Mouse (Mus musculus) embryonic facial prominence, embryonic 15.5 days (tissue): Measurements from ENCODE around the gene Arl14. TPM values are rescaled to one million over a fixed set of nuclear protein-coding genes. Genes with fewer than 3 reads are reported as not detected.
"Not testable (repeated sequence)": the region's sequence is repeated elsewhere in the genome, so short reads cannot be mapped to it uniquely, and the experiment has no call there.

Experiments
- ATAC-seq: fragments of 200-750 bp; cut with Nextera tagmentation; 2 replicates; pipeline ENCODE4 v1.8.0; 2017; ENCODE audit warnings: low read depth, moderate TSS enrichment; ENCODE audit not compliant: insufficient number of reproducible peaks, low FRiP score, low TSS enrichment
- H3K27ac ChIP-seq: fragments of 300-500 bp; sonication (generic); replicated peaks from 2 replicates; pipeline ENCODE4 v1.5.1; 2015; ENCODE audit warnings: mild to moderate bottlenecking, inconsistent platforms
- H3K27me3 ChIP-seq: fragments of 300-500 bp; sonication (generic); 2 replicates; pipeline ENCODE4 v1.6.1; 2015; ENCODE audit warnings: inconsistent platforms
- H3K36me3 ChIP-seq: fragments of 300-500 bp; sonication (generic); 2 replicates; pipeline ENCODE4 v1.6.1; 2015; ENCODE audit warnings: mild to moderate bottlenecking, inconsistent platforms
- H3K4me1 ChIP-seq: fragments of 300-500 bp; sonication (generic); 2 replicates; pipeline ENCODE4 v1.6.1; 2015; ENCODE audit warnings: inconsistent platforms
- H3K4me2 ChIP-seq: fragments of 300-500 bp; sonication (generic); replicated peaks from 2 replicates; pipeline ENCODE4 v1.6.1; 2015; ENCODE audit warnings: mild to moderate bottlenecking, inconsistent platforms
- H3K4me3 ChIP-seq: fragments of 300-500 bp; sonication (generic); replicated peaks from 2 replicates; pipeline ENCODE4 v1.5.1; 2015; ENCODE audit warnings: mild to moderate bottlenecking, inconsistent platforms
- H3K9ac ChIP-seq: fragments of 300-500 bp; sonication (generic); 2 replicates; pipeline ENCODE4 v1.6.1; 2015; ENCODE audit warnings: inconsistent platforms
- H3K9me3 ChIP-seq: fragments of 300-500 bp; sonication (generic); replicated peaks from 2 replicates; pipeline ENCODE4 v1.6.1; 2016; ENCODE audit warnings: inconsistent platforms
- WGBS: fragments of 180-500 bp; shearing (Covaris S2); methylation state at CpG from one replicate; pipeline ENCODE4 v1.1.7; 2015; 5-methylcytosine and 5-hydroxymethylcytosine counted together
- polyA plus RNA-seq: library from polyadenylated mRNA; unstranded; fragments of >200 nt; fragmentation: Nextera tagmentation; extraction: Ambion mirVana; gene quantifications from 2 replicates; pipeline ENCODE4 v1.2.1, GENCODE M21; 2015

Arl14 gene
- polyA plus RNA-seq, 1 experiment from 2014 or later, result 0.13 TPM

GRCm38 (mm10) chr3:69238141-69238851 is 16.1 kb downstream of the Arl14 start:
- ATAC-seq, result no peak
- no peak overlapping the region for H3K4me2 ChIP-seq

GRCm38 (mm10) chr3:69239246-69239645 is 17.0 kb downstream of the Arl14 start:
- 69% methylated on average over 5 of the region's 5 CpGs for WGBS
- no peak for ATAC-seq
- H3K9me3 ChIP-seq, result no peaks in the 10 kb centered on the region

More at GRCm38 (mm10) chr3:69238141-69238851, 16.1 kb downstream of the Arl14 start:
- 0 out of 2 replicates have a peak, but pooled peaks cover 2% of the 10 kb centered on the region for H3K27me3 ChIP-seq
- H3K4me1 ChIP-seq, result no peaks in the 10 kb centered on the region
- H3K27ac ChIP-seq, result no peak overlapping the region
- H3K9ac ChIP-seq, result no peak overlapping the region
- no peaks in the 10 kb centered on the region for H3K36me3 ChIP-seq
- H3K9me3 ChIP-seq, result no peaks in the 10 kb centered on the region
- no peak overlapping the region for H3K4me3 ChIP-seq
- 35% methylated on average over 12 of the region's 12 CpGs for WGBS

GRCm38 (mm10) chr3:69241020-69241419 is 18.8 kb downstream of the Arl14 start:
- H3K4me2 ChIP-seq, result no peak overlapping the region
- 79% methylated on average over 1 of the region's 1 CpGs for WGBS
- no peaks in the 10 kb centered on the region for H3K36me3 ChIP-seq
- no peaks in the 10 kb centered on the region; the same call in 1 of the 2 replicates for H3K4me1 ChIP-seq
- no peak overlapping the region for H3K4me3 ChIP-seq
- no peak overlapping the region for H3K9ac ChIP-seq
- no peak overlapping the region for H3K27ac ChIP-seq
- no peaks in the 10 kb centered on the region for H3K9me3 ChIP-seq
- ATAC-seq, result no peak
- 0 out of 2 replicates have a peak, but pooled peaks cover 2% of the 10 kb centered on the region for H3K27me3 ChIP-seq

More at GRCm38 (mm10) chr3:69239246-69239645, 17.0 kb downstream of the Arl14 start:
- H3K4me3 ChIP-seq, result no peak overlapping the region
- no peak overlapping the region for H3K9ac ChIP-seq
- H3K4me2 ChIP-seq, result no peak overlapping the region
- no peaks in the 10 kb centered on the region for H3K36me3 ChIP-seq
- no peak overlapping the region for H3K27ac ChIP-seq
- no peaks in the 10 kb centered on the region; the same call in 1 of the 2 replicates for H3K4me1 ChIP-seq
- H3K27me3 ChIP-seq, result 0 out of 2 replicates have a peak, but pooled peaks cover 2% of the 10 kb centered on the region

GRCm38 (mm10) chr3:69253096-69253866 is 31.1 kb downstream of the Arl14 start:
- ATAC-seq, result no peak

GRCm38 (mm10) chr3:69254676-69255075 is 32.5 kb downstream of the Arl14 start:
- WGBS, result 72% methylated on average over 7 of the region's 7 CpGs
- no peak for ATAC-seq
- H3K9me3 ChIP-seq, result no peaks in the 10 kb centered on the region

More at GRCm38 (mm10) chr3:69253096-69253866, 31.1 kb downstream of the Arl14 start:
- no peak overlapping the region for H3K27ac ChIP-seq
- H3K27me3 ChIP-seq, result no peaks in the 10 kb centered on the region
- H3K9me3 ChIP-seq, result no peaks in the 10 kb centered on the region
- H3K4me2 ChIP-seq, result no peak overlapping the region
- WGBS, result 85% methylated on average over 17 of the region's 17 CpGs
- no peaks in the 10 kb centered on the region for H3K4me1 ChIP-seq
- no peaks in the 10 kb centered on the region for H3K36me3 ChIP-seq
- H3K4me3 ChIP-seq, result no peak overlapping the region
- no peak overlapping the region for H3K9ac ChIP-seq

GRCm38 (mm10) chr3:69257049-69257699 is 35.0 kb downstream of the Arl14 start:
- H3K4me1 ChIP-seq, result no peaks in the 10 kb centered on the region
- no peaks in the 10 kb centered on the region for H3K27me3 ChIP-seq
- H3K36me3 ChIP-seq, result no peaks in the 10 kb centered on the region
- ATAC-seq, result no peak
- no peaks in the 10 kb centered on the region for H3K9me3 ChIP-seq
- no peak overlapping the region for H3K4me3 ChIP-seq
- 2% methylated on average over 2 of the region's 2 CpGs for WGBS
- no peak overlapping the region for H3K9ac ChIP-seq
- H3K27ac ChIP-seq, result no peak overlapping the region
- H3K4me2 ChIP-seq, result no peak overlapping the region

More at GRCm38 (mm10) chr3:69254676-69255075, 32.5 kb downstream of the Arl14 start:
- no peaks in the 10 kb centered on the region for H3K4me1 ChIP-seq
- H3K4me2 ChIP-seq, result no peak overlapping the region
- H3K27ac ChIP-seq, result no peak overlapping the region
- no peak overlapping the region for H3K9ac ChIP-seq
- no peak overlapping the region for H3K4me3 ChIP-seq
- no peaks in the 10 kb centered on the region for H3K36me3 ChIP-seq
- no peaks in the 10 kb centered on the region for H3K27me3 ChIP-seq

GRCm38 (mm10) chr3:69263010-69263643 is 40.9 kb downstream of the Arl14 start:
- no peak for ATAC-seq
- Histone ChIP-seq H3K4me1 (no peaks in the 10 kb centered on the region), H3K27ac (no peak overlapping the region), H3K4me2 (no peak overlapping the region), H3K4me3 (no peak overlapping the region), H3K27me3 (no peaks in the 10 kb centered on the region), H3K36me3 (no peaks in the 10 kb centered on the region), H3K9me3 (no peaks in the 10 kb centered on the region), H3K9ac (no peak overlapping the region)
- 78% methylated on average over 7 of the region's 7 CpGs for WGBS

- not testable (repeated sequence) for H3K4me2 ChIP-seq, H3K9ac ChIP-seq, H3K27ac ChIP-seq, H3K4me3 ChIP-seq, H3K27me3 ChIP-seq, H3K9me3 ChIP-seq, ATAC-seq, H3K4me1 ChIP-seq, H3K36me3 ChIP-seq
- WGBS, result 74% methylated on average over 2 of the region's 2 CpGs
Observed at GRCm38 (mm10) chr3:69264299-69264698, 42.1 kb downstream of the Arl14 start.

- Histone ChIP-seq H3K27me3 (no peaks in the 10 kb centered on the region), H3K27ac (no peak overlapping the region), H3K4me2 (no peak overlapping the region), H3K36me3 (no peaks in the 10 kb centered on the region), H3K9ac (no peak overlapping the region), H3K4me3 (no peak overlapping the region), H3K9me3 (no peaks in the 10 kb centered on the region), H3K4me1 (no peaks in the 10 kb centered on the region)
- WGBS, result 53% methylated on average over 7 of the region's 7 CpGs
- ATAC-seq, result no peak
Observed at GRCm38 (mm10) chr3:69271812-69272211, 49.6 kb downstream of the Arl14 start.
